Mouse (Mus musculus): ENCODE results near the gene Mtrf1.
A peak's percentile ranks its signal among the peaks of the same experiment; 100 is the strongest.

Gene Mtrf1

DNA sequence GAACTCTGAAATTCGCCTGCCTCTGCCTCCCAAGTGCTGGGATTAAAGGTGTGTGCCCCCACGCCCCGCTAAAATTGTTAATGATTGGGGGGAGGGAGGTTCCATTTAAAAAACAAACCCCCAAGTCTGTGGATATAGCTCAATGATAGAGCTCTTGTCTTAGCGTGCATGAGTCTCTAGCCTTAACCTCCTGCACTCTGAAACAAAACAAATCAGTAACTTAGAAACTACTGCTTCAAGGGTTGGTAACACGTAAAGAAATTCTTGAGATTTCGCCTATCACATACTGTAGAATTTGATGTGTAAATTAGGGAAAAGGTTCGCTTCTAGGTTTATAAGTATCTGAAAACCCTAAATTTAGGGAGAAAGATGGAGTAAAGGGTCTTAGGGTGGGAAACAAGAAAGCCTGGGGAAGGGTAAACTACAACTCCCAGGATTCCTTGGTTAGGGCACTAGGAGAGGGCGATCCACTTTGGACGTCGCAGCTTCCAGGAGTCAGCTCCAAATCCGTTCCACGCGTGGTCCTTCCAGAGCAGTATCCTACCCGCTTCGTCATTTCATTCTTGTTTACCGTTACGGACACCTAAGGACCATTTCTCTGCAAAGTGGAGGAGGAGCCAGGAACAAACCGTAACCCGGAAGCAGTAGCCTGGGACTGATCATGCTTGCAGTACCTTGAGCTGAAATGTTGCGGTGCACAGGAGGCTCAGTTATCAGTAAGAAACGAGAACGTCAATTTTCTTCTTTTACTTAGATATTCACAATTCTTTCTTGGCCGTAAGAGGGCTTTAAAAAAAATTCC lies at the start of gene Mtrf1:
Mtrf1 (plus strand) TSS at position 452 of the 802 bp plus-strand sequence.
- DNase-seq, result peak; percentile 73 to 78

DNA sequence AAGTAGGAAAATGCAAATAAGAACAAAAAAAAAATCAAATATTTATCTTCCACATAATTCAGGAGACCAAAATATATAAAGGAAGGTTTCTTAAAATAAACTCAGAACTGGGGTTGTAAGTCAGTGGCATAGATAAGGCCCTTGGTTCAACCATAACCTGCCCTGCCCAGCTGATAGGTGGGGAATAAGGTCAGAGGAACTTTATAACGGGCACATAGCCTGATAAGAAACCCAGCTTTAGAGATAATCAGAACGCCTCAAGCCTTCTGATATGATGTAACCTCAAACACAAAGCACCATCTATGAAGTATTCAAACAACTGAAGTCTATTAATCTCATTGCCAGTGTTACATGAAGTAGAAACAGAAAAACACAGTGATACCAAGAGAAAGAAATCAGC lies 39.5 kb upstream of the Mtrf1 start:
- no peak for DNase-seq

- no peak for DNase-seq
These were observed 20.5 kb upstream of the Mtrf1 start for GRCm38 (mm10) chr14:79377041-79377440.

GRCm38 (mm10) chr14:79383120-79383519 lies 14.5 kb upstream of the Mtrf1 start:
- DNase-seq, result no peak

- DNase-seq, result no peak
These were observed 9.3 kb upstream of the Mtrf1 start for GRCm38 (mm10) chr14:79388304-79388703.

GRCm38 (mm10) chr14:79389438-79390264 lies 7.9 kb upstream of the Mtrf1 start:
- peak; percentile 34 to 54 for DNase-seq

- DNase-seq, result peak; percentile 95 to 98
These were observed 7.2 kb upstream of the Mtrf1 start, which contains the start of gene Naa16 for GRCm38 (mm10) chr14:79390265-79390926. Gene Naa16 (minus strand): TSS chr14:79390778.

GRCm38 (mm10) chr14:79393289-79393688 lies 4.3 kb upstream of the Mtrf1 start:
- no peak for DNase-seq

- peak; percentile 17 to 49 for DNase-seq
These were observed 3.0 kb upstream of the Mtrf1 start for GRCm38 (mm10) chr14:79394564-79394963.

DNA sequence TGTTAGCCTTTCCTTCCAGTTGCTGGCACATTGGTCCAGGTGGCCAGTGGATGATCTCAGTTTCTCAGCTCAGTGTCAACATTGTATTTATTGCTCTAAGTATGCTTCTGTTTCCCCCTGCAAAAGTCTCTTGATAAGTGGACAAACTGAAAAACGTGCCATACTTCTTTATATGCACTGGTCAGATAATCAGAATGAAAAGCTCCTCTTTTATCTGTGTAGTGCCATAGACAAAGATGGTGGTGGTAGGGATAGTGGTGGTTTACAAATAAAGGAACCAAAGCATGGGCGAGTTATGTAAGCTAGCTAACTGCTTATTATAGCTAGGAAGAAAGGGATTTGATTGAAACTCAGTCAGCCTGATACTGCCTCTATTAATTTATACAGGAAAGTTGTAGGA lies 10.1 kb downstream of the Mtrf1 start:
- no peak for DNase-seq

- no peak for DNase-seq
These were observed 11.8 kb downstream of the Mtrf1 start for GRCm38 (mm10) chr14:79409278-79409830.

- no peak for DNase-seq
These were observed 13.1 kb downstream of the Mtrf1 start for GRCm38 (mm10) chr14:79410662-79411061.

GRCm38 (mm10) chr14:79413121-79413520 lies 15.5 kb downstream of the Mtrf1 start:
- no peak for DNase-seq

DNA sequence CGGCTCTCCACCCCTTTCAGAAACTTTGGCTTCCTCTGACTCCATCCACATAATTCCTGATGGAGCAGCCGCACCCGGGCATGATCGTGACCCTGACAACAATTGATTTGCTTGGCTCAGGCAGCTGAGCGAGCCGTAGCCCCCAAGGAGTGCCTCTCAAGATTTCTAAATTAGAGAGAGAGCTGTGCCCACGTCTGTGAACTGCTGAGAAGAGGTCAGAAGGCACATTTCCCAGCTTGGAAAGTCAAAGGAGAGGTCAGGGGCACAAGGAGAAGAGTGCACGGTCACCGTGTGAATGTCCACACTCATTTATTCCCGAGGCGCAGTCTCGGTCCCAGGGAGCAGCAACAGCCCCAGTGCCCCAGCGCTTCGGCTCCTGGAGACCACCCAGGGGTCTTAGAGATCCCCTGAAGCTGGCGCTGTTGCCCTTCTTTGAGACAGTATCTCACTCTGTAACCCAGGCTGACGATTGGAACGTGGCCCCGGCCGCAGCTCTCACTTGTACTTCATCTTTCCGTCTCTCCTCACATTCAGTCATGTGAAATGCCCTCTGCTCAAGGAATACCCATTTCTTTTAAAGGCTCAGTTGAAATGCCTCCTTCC lies 22.6 kb downstream of the Mtrf1 start:
- no peak for DNase-seq

DNA sequence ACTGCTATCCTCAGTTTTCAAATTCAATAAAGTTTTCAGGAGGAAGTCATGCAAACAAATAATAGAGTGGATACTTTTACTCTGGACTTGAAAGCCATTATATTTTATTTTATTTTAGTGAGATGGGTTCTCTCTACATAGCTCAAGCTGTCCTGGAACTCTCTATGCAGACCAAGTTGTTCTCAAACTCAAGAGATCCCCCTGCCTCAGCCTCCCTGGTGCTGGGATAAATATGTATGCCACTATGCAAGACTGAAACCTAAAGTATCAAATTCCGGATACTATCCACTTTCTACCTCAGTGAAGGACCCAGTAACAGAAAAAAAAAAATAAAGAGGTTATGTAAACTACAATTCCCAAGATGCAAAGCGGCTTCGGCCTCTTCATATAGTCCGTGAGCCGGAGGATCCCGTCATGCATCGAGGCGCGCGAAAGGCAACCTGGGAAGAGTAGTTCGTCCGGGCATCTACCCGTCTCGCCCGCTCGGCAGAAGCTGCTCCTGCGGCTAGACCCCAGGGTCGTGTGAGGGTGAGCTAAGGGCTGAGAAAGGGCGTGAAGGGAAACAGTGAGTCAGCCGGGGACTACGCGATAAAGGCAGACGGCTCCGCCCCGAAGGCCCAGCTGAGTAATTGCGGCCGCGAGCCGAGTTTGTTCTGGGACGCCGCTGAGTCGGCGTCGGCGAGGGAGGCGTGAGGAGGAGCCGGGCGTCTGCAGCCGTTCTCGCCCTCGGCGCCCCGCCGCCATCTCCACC lies 28.6 kb downstream of the Mtrf1 start, which contains the start of gene Kbtbd7:
Kbtbd7 (plus strand) TSS at position 533 of the 751 bp plus-strand sequence.
- DNase-seq, result peak; percentile 94 to 97

GRCm38 (mm10) chr14:79426730-79427365 lies 29.3 kb downstream of the Mtrf1 start:
- peak in 1 of 2 experiments; percentile 22 for DNase-seq

- DNase-seq, result no peak
These were observed 36.5 kb downstream of the Mtrf1 start for GRCm38 (mm10) chr14:79434068-79434467.

- DNase-seq, result no peak
These were observed 43.1 kb downstream of the Mtrf1 start for GRCm38 (mm10) chr14:79440655-79441054.

GRCm38 (mm10) chr14:79441441-79441840 lies 43.9 kb downstream of the Mtrf1 start:
- DNase-seq, result no peak

GRCm38 (mm10) chr14:79444601-79445000 lies 47.0 kb downstream of the Mtrf1 start:
- no peak for DNase-seq

DNA sequence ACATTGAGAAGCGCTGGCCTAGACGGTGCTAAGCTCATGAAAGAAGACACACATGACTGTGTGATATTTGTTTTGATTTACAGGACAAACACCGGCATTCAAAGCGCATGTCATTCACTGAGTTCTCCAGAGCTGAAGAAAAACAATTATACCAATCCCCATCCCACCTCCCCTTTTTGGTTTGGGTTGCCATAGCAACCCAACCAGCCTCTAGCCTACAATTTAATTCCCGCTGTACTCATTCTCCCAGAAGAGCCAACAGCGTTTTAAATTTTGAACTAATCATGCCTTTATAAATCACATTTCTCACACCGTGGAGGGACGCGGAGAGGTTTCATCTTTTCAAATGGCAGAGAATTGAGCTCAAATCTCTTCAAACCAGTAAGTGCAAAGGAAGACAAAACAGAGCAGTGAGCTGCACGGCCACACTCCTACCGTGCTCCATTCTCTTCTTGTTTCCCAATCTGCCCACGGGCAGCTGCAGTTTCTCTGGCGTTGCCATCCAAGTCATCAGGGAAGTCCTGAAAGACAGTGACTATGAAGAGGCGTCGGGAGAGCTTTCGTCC lies 47.6 kb downstream of the Mtrf1 start:
- no peak for DNase-seq
